Mouse (Mus musculus) intestine, postnatal 0 days (tissue): ENCODE measurements around the gene Usp36. TPM values are rescaled to one million over a fixed set of nuclear protein-coding genes. Genes with fewer than 3 reads are reported as not detected.
A peak's percentile ranks its signal among the peaks of the same experiment; 100 is the strongest.

Experiments
- ATAC-seq: fragments of 200-750 bp; cut with Nextera tagmentation; 2 replicates; pipeline ENCODE4 v1.8.0; 2017; ENCODE audit warnings: mild to moderate bottlenecking, moderate TSS enrichment, moderate library complexity
- H3K27ac ChIP-seq: fragments of 300-500 bp; sonication (generic); 2 replicates; pipeline ENCODE4 v1.5.1; 2014; ENCODE audit warnings: mild to moderate bottlenecking, low read depth, low read length, moderate library complexity
- H3K27me3 ChIP-seq: fragments of 300-500 bp; sonication (generic); replicated peaks from 2 replicates; pipeline ENCODE4 v1.6.1; 2014; ENCODE audit warnings: low read length, mixed read lengths; ENCODE audit not compliant: control insufficient read depth, insufficient read depth
- H3K36me3 ChIP-seq: fragments of 300-500 bp; sonication (generic); 2 replicates; pipeline ENCODE4 v1.6.1; 2014; ENCODE audit warnings: mild to moderate bottlenecking, moderate library complexity; ENCODE audit not compliant: control insufficient read depth, insufficient read depth
- H3K4me1 ChIP-seq: fragments of 300-500 bp; sonication (generic); replicated peaks from 2 replicates; pipeline ENCODE4 v1.6.1; 2014; ENCODE audit warnings: antibody characterized with exemption, low read length, mixed read lengths; ENCODE audit not compliant: control insufficient read depth, insufficient read depth
- H3K4me2 ChIP-seq: fragments of 300-500 bp; sonication (generic); replicated peaks from 2 replicates; pipeline ENCODE4 v1.6.1; 2014; ENCODE audit warnings: low read depth, mild to moderate bottlenecking, moderate library complexity
- H3K4me3 ChIP-seq: fragments of 300-500 bp; sonication (generic); 2 replicates; pipeline ENCODE4 v1.5.1; 2014; ENCODE audit warnings: low read depth, low read length
- H3K9ac ChIP-seq: fragments of 300-500 bp; sonication (generic); 2 replicates; pipeline ENCODE4 v1.6.1; 2014; ENCODE audit warnings: mild to moderate bottlenecking, low read depth, low read length
- H3K9me3 ChIP-seq: fragments of 300-500 bp; sonication (generic); 2 replicates; pipeline ENCODE4 v1.6.1; 2016; ENCODE audit warnings: mixed run types; ENCODE audit not compliant: control insufficient read depth
- CTCF ChIP-seq: sonication (generic); IDR thresholded peaks from 2 replicates; pipeline ENCODE4 v1.5.1; 2016; ENCODE audit warnings: low read depth, mild to moderate bottlenecking, control low read depth, antibody characterized with exemption, moderate library complexity
- WGBS: fragments of 180-500 bp; shearing (Covaris S2); extraction: QIAGEN DNeasy Blood & Tissue Kit; methylation state at CpG from one replicate; pipeline ENCODE4 v1.1.7; 2014; 5-methylcytosine and 5-hydroxymethylcytosine counted together
- polyA plus RNA-seq: library from polyadenylated mRNA; unstranded; fragments of >200 nt; fragmentation: Nextera tagmentation; extraction: Ambion mirVana; gene quantifications from 2 replicates; pipeline ENCODE4 v1.2.1, GENCODE M21; 2015

Gene Usp36
- polyA plus RNA-seq, 1 experiment from 2014 or later: 6.0 TPM

DNA sequence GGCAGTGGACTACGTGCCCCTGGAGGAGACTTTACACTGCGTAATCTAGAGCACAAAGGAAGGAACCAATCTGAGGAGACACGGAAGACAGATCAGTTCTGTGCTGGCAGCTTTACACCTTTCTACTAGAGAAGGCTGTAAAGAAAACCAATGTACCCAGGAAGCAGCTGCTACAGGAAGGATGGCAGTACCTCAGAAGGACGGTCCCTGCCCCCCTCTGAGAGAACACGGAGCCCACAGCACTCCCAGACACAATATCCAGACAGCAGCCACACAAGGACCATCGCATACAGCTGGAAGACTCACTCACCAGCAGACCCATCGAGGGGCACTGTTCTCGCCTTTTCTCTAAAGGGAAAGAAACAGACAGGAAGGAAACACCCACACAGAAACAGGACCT is 30.0 kb downstream of the Usp36 start:
- no peak for TF ChIP-seq CTCF
- WGBS: 94% methylated on average over 8 of the region's 8 CpGs
- Histone ChIP-seq H3K36me3 (peaks cover 81% of the 10 kb centered on the region), H3K9ac (no peak overlapping the region), H3K9me3 (no peaks in the 10 kb centered on the region), H3K4me1 (no peaks in the 10 kb centered on the region), H3K4me3 (no peak overlapping the region), H3K27me3 (no peaks in the 10 kb centered on the region), H3K27ac (no peak overlapping the region; the same call in 1 of the 2 replicates), H3K4me2 (no peak overlapping the region)
- no peak for ATAC-seq

- 95% methylated on average over 8 of the region's 8 CpGs for WGBS
- Histone ChIP-seq H3K36me3 (peaks cover 76% of the 10 kb centered on the region), H3K4me3 (no peak overlapping the region), H3K9me3 (no peaks in the 10 kb centered on the region), H3K4me1 (no peaks in the 10 kb centered on the region), H3K27ac (no peak overlapping the region), H3K9ac (no peak overlapping the region), H3K27me3 (no peaks in the 10 kb centered on the region), H3K4me2 (no peak overlapping the region)
- TF ChIP-seq CTCF: no peak
- ATAC-seq: no peak
Observed at GRCm38 (mm10) chr11:118259580-118259979, 30.5 kb downstream of the Usp36 start.

GRCm38 (mm10) chr11:118256371-118256770 is 33.7 kb downstream of the Usp36 start:
- Histone ChIP-seq H3K9ac (no peak overlapping the region), H3K4me1 (no peaks in the 10 kb centered on the region), H3K9me3 (no peaks in the 10 kb centered on the region), H3K4me2 (no peak overlapping the region), H3K36me3 (peaks cover 44% of the 10 kb centered on the region), H3K27ac (no peak overlapping the region), H3K4me3 (no peak overlapping the region), H3K27me3 (no peaks in the 10 kb centered on the region)
- TF ChIP-seq CTCF: no peak
- WGBS: 86% methylated on average over 7 of the region's 7 CpGs
- ATAC-seq: no peak

DNA sequence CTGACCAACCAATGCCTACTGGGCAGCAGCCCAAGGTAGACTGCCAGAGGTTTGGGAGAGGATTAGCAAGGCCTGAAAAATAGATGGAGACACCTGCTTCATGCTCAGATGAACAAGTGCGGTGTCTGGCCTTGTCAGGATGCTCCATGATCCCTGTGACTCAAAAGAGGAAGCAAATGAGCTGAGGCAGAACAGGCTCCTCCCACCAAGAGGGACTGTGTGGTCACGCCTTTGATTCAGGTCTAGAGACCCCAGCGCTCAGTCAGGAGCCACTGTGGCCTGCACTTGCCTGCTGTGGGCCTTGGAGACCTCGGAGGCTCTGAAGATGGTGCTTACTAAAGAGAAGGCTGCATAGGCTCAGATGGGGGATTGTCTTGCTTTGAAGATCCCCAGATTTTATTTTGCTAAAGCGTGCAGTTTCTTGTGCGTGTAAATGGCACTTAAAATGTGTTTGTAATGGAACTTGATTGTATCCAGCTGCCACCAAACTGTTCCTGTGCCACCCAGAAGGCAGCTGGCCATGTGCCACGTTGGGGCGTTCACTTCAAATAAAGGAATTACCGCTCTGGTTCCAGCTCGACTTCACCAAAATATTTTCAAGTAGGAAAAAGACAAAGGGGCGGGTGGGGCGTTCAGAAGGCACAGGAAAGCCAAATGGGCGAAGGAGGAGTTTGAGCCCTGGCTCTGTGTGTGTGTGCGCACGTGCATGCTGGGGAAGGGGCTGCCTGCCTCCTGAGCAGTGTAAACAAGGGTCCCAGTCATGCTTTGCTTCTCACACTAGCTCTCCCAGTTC is 35.7 kb downstream of the Usp36 start:
- TF ChIP-seq CTCF: no peak
- H3K27me3 ChIP-seq: no peaks in the 10 kb centered on the region
- no peak for ATAC-seq
- H3K27ac ChIP-seq: no peak overlapping the region
- no peaks in the 10 kb centered on the region for H3K4me1 ChIP-seq
- H3K9me3 ChIP-seq: no peaks in the 10 kb centered on the region
- H3K4me2 ChIP-seq: no peak overlapping the region
- no peak overlapping the region for H3K4me3 ChIP-seq
- WGBS: 46% methylated on average over 15 of the region's 15 CpGs
- H3K36me3 ChIP-seq: peaks cover 24% of the 10 kb centered on the region
- H3K9ac ChIP-seq: no peak overlapping the region

GRCm38 (mm10) chr11:118253447-118254158 is 36.4 kb downstream of the Usp36 start:
- no peaks in the 10 kb centered on the region for H3K9me3 ChIP-seq
- no peak overlapping the region for H3K4me2 ChIP-seq
- H3K27me3 ChIP-seq: no peaks in the 10 kb centered on the region
- H3K9ac ChIP-seq: no peak overlapping the region
- TF ChIP-seq CTCF: no peak
- ATAC-seq: no peak
- no peak overlapping the region for H3K27ac ChIP-seq
- H3K4me3 ChIP-seq: no peak overlapping the region
- 86% methylated on average over 7 of the region's 7 CpGs for WGBS
- H3K4me1 ChIP-seq: no peaks in the 10 kb centered on the region
- H3K36me3 ChIP-seq: peaks cover 20% of the 10 kb centered on the region; the same call in 1 of the 2 replicates

GRCm38 (mm10) chr11:118249012-118249383 is 41.0 kb downstream of the Usp36 start:
- no peaks in the 10 kb centered on the region for H3K36me3 ChIP-seq
- no peaks in the 10 kb centered on the region for H3K9me3 ChIP-seq
- H3K4me3 ChIP-seq: peak overlapping the region; percentile 82
- H3K9ac ChIP-seq: peak overlapping the region; percentile 57
- peak overlapping the region; percentile 74 for H3K27ac ChIP-seq
- ATAC-seq: no peak
- 0 out of 2 replicates have a peak, but pooled peaks cover 4% of the 10 kb centered on the region for H3K4me1 ChIP-seq
- no peaks in the 10 kb centered on the region for H3K27me3 ChIP-seq
- peak overlapping the region; percentile 94 for H3K4me2 ChIP-seq
- 1% methylated on average over 5 of the region's 5 CpGs for WGBS
- TF ChIP-seq CTCF: peak; percentile 20; the same call in 1 of the 2 replicates
